Mouse (Mus musculus): ENCODE data around the gene Clta. TPM values are rescaled to one million over a fixed set of nuclear protein-coding genes. Genes with fewer than 3 reads are reported as not detected.

Gene Clta
- polyA plus RNA-seq, 1 experiment, result 18.7 TPM

DNA sequence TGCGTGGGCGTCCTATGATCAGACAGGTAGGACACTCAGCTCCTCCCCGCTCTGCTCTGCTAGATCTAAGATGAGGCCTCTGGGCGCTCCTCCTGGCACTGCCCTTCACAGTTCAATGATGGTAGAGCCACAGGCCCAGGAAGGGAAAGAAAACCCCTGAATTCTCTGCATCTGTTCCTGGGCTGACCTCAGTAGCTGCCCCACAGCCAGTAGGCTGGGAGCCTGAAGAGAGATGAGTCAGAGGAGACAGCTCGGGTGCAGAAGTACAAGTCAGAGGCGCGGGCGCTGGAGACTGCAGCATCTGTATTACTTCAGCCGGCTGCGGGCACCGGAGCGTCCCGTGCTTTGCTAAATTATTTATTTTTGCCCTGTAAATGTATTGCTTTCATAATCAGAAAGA, 35.6 kb upstream of the Clta start:
- peaks cover 72% of the 10 kb centered on the region for H3K36me3 ChIP-seq (ENCODE audit: control insufficient read depth)
- no peaks in the 10 kb centered on the region for H3K9me3 ChIP-seq (ENCODE audit: control insufficient read depth, low read length)
- no peak overlapping the region for H3K4me3 ChIP-seq (replicated peaks)
- no peaks in the 10 kb centered on the region for H3K27me3 ChIP-seq (ENCODE audit: control insufficient read depth)
- H3K4me1 ChIP-seq (ENCODE audit: control insufficient read depth), result peaks cover 76% of the 10 kb centered on the region
- no peak for TF ChIP-seq GATA1 (IDR thresholded peaks at IDR 0.05; ENCODE audit: low read length)

DNA sequence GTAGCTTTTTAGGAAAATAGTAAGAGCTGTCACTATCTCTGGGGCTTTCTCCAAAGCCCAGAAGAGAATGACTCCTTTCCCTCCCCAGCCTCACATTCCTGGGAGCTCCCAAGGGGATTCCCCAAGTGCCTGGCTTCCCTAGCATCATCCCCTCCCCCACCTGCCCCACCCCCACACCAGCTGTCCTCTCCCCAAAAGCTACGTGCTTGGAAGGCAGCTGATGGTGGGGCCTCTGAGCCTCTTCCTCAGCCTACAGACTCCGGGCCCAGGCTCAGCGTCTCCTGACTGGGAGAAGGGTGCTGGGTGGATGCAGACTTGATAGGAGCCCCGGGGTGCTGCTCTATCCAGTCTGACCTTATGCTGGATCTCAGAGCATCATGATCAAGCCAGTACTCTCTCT, 34.9 kb upstream of the Clta start:
- Histone ChIP-seq H3K36me3 (ENCODE audit: control insufficient read depth) (peaks cover 79% of the 10 kb centered on the region), H3K27me3 (ENCODE audit: control insufficient read depth) (no peaks in the 10 kb centered on the region), H3K4me3 (replicated peaks) (no peak overlapping the region), H3K4me1 (ENCODE audit: control insufficient read depth) (peaks cover 70% of the 10 kb centered on the region), H3K9me3 (ENCODE audit: control insufficient read depth, low read length) (no peaks in the 10 kb centered on the region)
- no peak for TF ChIP-seq TAL1 (IDR thresholded peaks at IDR 0.05; ENCODE audit: low read length)
- no peak for TF ChIP-seq GATA1 (IDR thresholded peaks at IDR 0.05; ENCODE audit: low read length)

DNA sequence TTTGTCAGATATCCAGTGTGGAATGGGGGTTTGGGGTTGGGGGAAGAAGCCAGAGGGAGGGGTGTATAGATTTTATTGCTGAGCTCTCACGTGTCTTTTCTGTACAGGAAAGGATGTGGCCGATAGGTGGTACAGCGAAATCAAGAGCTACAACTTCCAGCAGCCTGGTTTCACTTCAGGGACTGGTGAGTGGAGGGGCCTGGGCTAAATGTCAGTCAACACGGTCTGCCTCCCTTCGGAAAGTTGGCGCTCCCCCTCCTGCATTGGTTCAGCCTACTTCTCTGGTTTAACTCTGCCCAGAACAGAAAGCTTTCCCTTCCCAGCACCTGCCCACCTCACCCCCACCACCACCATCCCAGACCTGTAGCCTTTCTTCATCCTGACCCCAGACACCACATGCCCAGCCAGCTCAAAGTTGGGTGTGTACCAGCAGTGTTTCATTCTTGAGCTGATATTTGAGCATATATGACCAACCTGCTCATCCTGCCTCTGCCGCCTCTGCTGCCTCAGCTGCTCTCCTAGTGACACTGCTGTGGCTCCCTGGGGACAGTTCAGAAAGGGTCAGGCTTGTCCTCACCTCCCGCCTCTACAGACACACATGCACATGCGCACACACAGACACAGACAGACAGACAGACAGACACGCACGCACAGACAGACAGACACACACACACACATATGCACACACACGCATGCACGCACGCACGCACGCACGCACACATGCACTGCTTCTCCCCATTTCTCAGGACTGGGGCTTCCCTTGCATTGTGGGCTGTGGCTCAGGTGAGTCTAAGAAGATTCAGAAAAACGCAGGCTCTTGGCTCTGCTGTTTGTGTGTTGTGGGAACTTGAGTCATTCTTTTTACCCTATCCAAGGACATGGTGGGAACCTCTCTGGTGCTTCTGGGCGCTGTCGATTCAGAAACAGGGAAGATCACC, 33.6 kb upstream of the Clta start:
- H3K4me1 ChIP-seq (ENCODE audit: control insufficient read depth), result peaks cover 62% of the 10 kb centered on the region
- peaks cover 79% of the 10 kb centered on the region for H3K36me3 ChIP-seq (ENCODE audit: control insufficient read depth)
- no peak for TF ChIP-seq TAL1 (IDR thresholded peaks at IDR 0.05; ENCODE audit: low read length)
- no peak for TF ChIP-seq GATA1 (IDR thresholded peaks at IDR 0.05; ENCODE audit: low read length)
- no peaks in the 10 kb centered on the region for H3K27me3 ChIP-seq (ENCODE audit: control insufficient read depth)
- no peak overlapping the region for H3K4me3 ChIP-seq (replicated peaks)
- H3K9me3 ChIP-seq (ENCODE audit: control insufficient read depth, low read length), result no peaks in the 10 kb centered on the region

DNA sequence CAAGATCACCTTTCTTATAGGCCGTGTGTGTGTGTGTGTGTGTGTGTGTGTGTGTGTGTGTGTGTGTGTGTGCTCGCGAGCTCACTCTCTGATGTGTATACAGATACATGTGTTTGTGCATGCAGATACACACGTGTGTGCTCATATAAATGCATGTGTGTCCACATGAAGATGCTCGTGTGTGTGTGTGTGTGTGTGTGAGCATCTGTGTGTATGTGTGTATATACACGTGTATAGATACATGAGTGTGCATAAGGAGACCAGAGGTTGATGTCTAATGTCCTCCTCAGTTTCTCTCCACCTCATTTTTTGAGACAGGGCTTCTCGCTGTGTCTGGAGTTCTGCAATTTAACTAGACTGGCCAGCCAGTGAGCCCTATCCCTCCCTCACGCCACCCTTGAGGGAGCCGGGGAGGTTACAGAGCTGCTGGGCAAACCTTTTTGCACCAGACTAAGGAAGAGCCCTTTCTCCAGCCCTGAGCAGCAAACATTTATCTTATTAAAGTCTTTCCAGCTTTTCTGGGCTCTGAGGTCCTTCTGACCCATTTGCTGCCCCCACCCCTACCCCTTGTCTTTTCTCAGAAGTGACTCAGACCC, 32.6 kb upstream of the Clta start:
- Histone ChIP-seq H3K9me3 (ENCODE audit: control insufficient read depth, low read length) (no peaks in the 10 kb centered on the region), H3K4me1 (ENCODE audit: control insufficient read depth) (peaks cover 52% of the 10 kb centered on the region), H3K36me3 (ENCODE audit: control insufficient read depth) (peaks cover 76% of the 10 kb centered on the region), H3K4me3 (replicated peaks) (no peak overlapping the region), H3K27me3 (ENCODE audit: control insufficient read depth) (no peaks in the 10 kb centered on the region)
- TF ChIP-seq GATA1 (IDR thresholded peaks at IDR 0.05; ENCODE audit: low read length), result no peak
- no peak for TF ChIP-seq TAL1 (IDR thresholded peaks at IDR 0.05; ENCODE audit: low read length)

GRCm38 (mm10) chr4:43972137-43972591, 32.1 kb upstream of the Clta start:
- Histone ChIP-seq H3K36me3 (ENCODE audit: control insufficient read depth) (peaks cover 73% of the 10 kb centered on the region), H3K9me3 (ENCODE audit: control insufficient read depth, low read length) (no peaks in the 10 kb centered on the region), H3K4me1 (ENCODE audit: control insufficient read depth) (peaks cover 47% of the 10 kb centered on the region), H3K4me3 (replicated peaks) (no peak overlapping the region), H3K27me3 (ENCODE audit: control insufficient read depth) (no peaks in the 10 kb centered on the region)
- TF ChIP-seq GATA1 (IDR thresholded peaks at IDR 0.05; ENCODE audit: low read length) (no peak), TAL1 (IDR thresholded peaks at IDR 0.05; ENCODE audit: low read length) (no peak)

GRCm38 (mm10) chr4:43973526-43973981, 30.7 kb upstream of the Clta start:
- TF ChIP-seq GATA1 (IDR thresholded peaks at IDR 0.05; ENCODE audit: low read length) (no peak), TAL1 (IDR thresholded peaks at IDR 0.05; ENCODE audit: low read length) (no peak)
- H3K9me3 ChIP-seq (ENCODE audit: control insufficient read depth, low read length), result no peaks in the 10 kb centered on the region
- peaks cover 35% of the 10 kb centered on the region for H3K4me1 ChIP-seq (ENCODE audit: control insufficient read depth)
- peaks cover 76% of the 10 kb centered on the region for H3K36me3 ChIP-seq (ENCODE audit: control insufficient read depth)
- no peaks in the 10 kb centered on the region for H3K27me3 ChIP-seq (ENCODE audit: control insufficient read depth)
- H3K4me3 ChIP-seq (replicated peaks), result no peak overlapping the region

- Histone ChIP-seq H3K9me3 (ENCODE audit: control insufficient read depth, low read length) (no peaks in the 10 kb centered on the region), H3K36me3 (ENCODE audit: control insufficient read depth) (peaks cover 82% of the 10 kb centered on the region), H3K27me3 (ENCODE audit: control insufficient read depth) (no peaks in the 10 kb centered on the region), H3K4me1 (ENCODE audit: control insufficient read depth) (peaks cover 28% of the 10 kb centered on the region), H3K4me3 (replicated peaks) (no peak overlapping the region)
- TF ChIP-seq GATA1 (IDR thresholded peaks at IDR 0.05; ENCODE audit: low read length) (no peak), TAL1 (IDR thresholded peaks at IDR 0.05; ENCODE audit: low read length) (no peak)
Observed at GRCm38 (mm10) chr4:43974914-43975616, 29.2 kb upstream of the Clta start.

GRCm38 (mm10) chr4:43976223-43976740, 28.0 kb upstream of the Clta start:
- TF ChIP-seq GATA1 (IDR thresholded peaks at IDR 0.05; ENCODE audit: low read length) (no peak), TAL1 (IDR thresholded peaks at IDR 0.05; ENCODE audit: low read length) (no peak)
- Histone ChIP-seq H3K27me3 (ENCODE audit: control insufficient read depth) (no peaks in the 10 kb centered on the region), H3K9me3 (ENCODE audit: control insufficient read depth, low read length) (no peaks in the 10 kb centered on the region), H3K4me1 (ENCODE audit: control insufficient read depth) (peaks cover 23% of the 10 kb centered on the region), H3K4me3 (replicated peaks) (no peak overlapping the region), H3K36me3 (ENCODE audit: control insufficient read depth) (peaks cover 72% of the 10 kb centered on the region)

Data from erythroblast, embryonic 14.5 days (primary cell).